Mouse (Mus musculus): Measurements from ENCODE around the gene Abr. TPM values are rescaled to one million over a fixed set of nuclear protein-coding genes. Genes with fewer than 3 reads are reported as not detected.
A peak's percentile ranks its signal among the peaks of the same experiment; 100 is the strongest.

Gene Abr
- polyA plus RNA-seq, 2 experiments = 39.7 to 67.5 TPM

DNA sequence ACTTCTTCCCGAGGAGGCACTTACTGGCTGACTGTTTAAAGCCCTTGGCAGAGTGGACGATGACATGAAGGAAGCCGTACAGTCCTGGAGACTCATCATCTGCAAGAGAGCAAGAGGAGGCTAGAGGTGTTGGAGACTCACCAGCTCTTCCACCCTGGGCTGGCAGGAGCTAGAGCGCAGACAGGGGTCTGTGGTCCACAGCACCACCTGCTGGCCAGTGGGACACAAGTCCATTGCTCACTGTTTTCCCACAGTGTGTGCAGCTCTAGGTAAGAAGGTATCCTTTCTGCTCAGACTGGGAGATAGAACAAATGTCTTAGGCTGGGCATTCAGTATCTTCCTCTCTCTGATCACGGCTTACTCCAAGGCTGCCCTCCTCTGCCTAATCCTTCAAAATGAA, 167.6 kb downstream of the Abr start:
- 57% methylated on average over 5 of the region's 5 CpGs for WGBS
- Histone ChIP-seq H3K27me3 (ENCODE audit: control insufficient read depth, insufficient read depth, low read length) (no peaks in the 10 kb centered on the region), H3K4me3 (replicated peaks; ENCODE audit: low read length) (no peak overlapping the region), H3K9ac (ENCODE audit: low read depth, low read length, severe bottlenecking) (no peak overlapping the region), H3K4me2 (replicated peaks; ENCODE audit: low read depth, low read length, severe bottlenecking) (no peak overlapping the region), H3K9me3 (ENCODE audit: control insufficient read depth, low read length) (no peaks in the 10 kb centered on the region), H3K27ac (replicated peaks; ENCODE audit: low read depth, low read length) (no peak overlapping the region), H3K4me1 (ENCODE audit: control insufficient read depth, insufficient read depth, low read length) (peaks cover 17% of the 10 kb centered on the region), H3K36me3 (ENCODE audit: control insufficient read depth, insufficient read depth, low read length) (peaks cover 58% of the 10 kb centered on the region)
- no peak for TF ChIP-seq POLR2A (IDR thresholded peaks at IDR 0.05; ENCODE audit: borderline replicate concordance, extremely low read depth, insufficient read depth, insufficient read length)
- peak; percentile 83 for DNase-seq (ENCODE audit: low spot score)
- peak; percentile 69 for ATAC-seq (ENCODE audit: low FRiP score, low read depth)

DNA sequence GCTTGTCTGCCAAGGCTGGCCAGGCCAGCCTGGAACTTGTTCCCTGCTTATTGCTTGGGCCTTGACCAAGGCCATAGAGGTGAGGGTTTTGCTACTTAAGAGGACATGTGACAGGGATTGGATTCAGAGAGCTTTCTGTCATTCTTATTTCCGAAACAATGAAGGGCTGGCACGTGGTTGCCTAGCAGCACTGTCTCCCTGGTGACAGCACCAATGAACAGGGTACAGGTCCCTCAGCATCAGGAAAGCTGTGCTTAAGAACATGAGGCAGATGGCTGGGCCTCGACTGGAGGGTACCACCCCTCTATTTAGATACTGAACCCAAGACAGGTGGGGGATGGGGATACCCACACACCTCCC, 171.9 kb downstream of the Abr start:
- ATAC-seq (ENCODE audit: low FRiP score, low read depth) (no peak), DNase-seq (ENCODE audit: low spot score) (no peak)
- 0 out of 2 replicates have a peak overlapping the region, but pooled peaks have one; percentile 5 for H3K4me2 ChIP-seq (replicated peaks; ENCODE audit: low read depth, low read length, severe bottlenecking)
- peaks cover 53% of the 10 kb centered on the region for H3K4me1 ChIP-seq (ENCODE audit: control insufficient read depth, insufficient read depth, low read length)
- H3K4me3 ChIP-seq (replicated peaks; ENCODE audit: low read length) = no peak overlapping the region
- H3K9ac ChIP-seq (ENCODE audit: low read depth, low read length, severe bottlenecking) = 0 out of 2 replicates have a peak overlapping the region, but pooled peaks have one; percentile 2
- H3K36me3 ChIP-seq (ENCODE audit: control insufficient read depth, insufficient read depth, low read length) = peaks cover 50% of the 10 kb centered on the region
- no peaks in the 10 kb centered on the region for H3K27me3 ChIP-seq (ENCODE audit: control insufficient read depth, insufficient read depth, low read length)
- peak overlapping the region; percentile 79 for H3K27ac ChIP-seq (replicated peaks; ENCODE audit: low read depth, low read length)
- WGBS = 37% methylated on average over 3 of the region's 3 CpGs
- no peaks in the 10 kb centered on the region for H3K9me3 ChIP-seq (ENCODE audit: control insufficient read depth, low read length)
- TF ChIP-seq POLR2A (IDR thresholded peaks at IDR 0.05; ENCODE audit: borderline replicate concordance, extremely low read depth, insufficient read depth, insufficient read length) = no peak

DNA sequence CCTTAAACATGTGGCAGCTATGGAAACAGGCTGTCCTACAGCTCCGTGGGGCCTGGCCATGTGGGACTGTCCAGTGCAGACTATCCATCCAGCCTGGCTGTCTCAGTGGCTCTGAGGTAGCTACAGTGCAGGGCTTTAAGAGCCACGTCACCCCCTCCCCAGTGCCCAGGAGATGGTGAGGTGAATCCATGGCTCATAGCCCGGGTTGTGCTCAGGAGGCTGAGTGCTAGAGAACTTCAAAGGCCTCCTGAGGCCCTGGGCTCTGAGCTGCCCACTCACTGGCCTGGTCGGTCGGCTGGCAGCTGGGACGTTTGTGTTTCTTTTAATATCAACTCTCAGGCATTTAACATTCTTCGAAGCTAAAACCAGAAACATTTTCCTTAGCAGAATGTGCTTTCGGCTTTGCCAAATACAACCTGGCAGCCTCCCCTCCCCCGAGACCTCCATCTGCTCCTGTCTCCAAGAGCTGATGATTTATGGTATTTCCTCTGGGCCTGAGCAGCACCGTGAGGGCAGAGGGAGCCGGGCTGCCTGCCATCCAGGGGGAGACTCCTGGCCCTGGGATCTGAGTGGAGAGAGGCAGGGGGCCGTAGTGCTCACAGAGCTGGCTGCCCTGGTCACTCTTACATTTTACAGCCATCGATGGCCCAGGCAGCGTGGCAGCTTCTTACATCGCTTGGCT, 172.5 kb downstream of the Abr start:
- H3K4me3 ChIP-seq (replicated peaks; ENCODE audit: low read length) = no peak overlapping the region
- DNase-seq (ENCODE audit: low spot score) (peak; percentile 81), ATAC-seq (ENCODE audit: low FRiP score, low read depth) (peak; percentile 48)
- TF ChIP-seq POLR2A (IDR thresholded peaks at IDR 0.05; ENCODE audit: borderline replicate concordance, extremely low read depth, insufficient read depth, insufficient read length) = no peak
- peaks cover 45% of the 10 kb centered on the region for H3K36me3 ChIP-seq (ENCODE audit: control insufficient read depth, insufficient read depth, low read length)
- H3K4me2 ChIP-seq (replicated peaks; ENCODE audit: low read depth, low read length, severe bottlenecking) = peak overlapping the region; percentile 19; the same call in 1 of the 2 replicates
- H3K9me3 ChIP-seq (ENCODE audit: control insufficient read depth, low read length) = no peaks in the 10 kb centered on the region
- peaks cover 57% of the 10 kb centered on the region for H3K4me1 ChIP-seq (ENCODE audit: control insufficient read depth, insufficient read depth, low read length)
- peak overlapping the region; percentile 2; the same call in 1 of the 2 replicates for H3K9ac ChIP-seq (ENCODE audit: low read depth, low read length, severe bottlenecking)
- WGBS = 11% methylated on average over 15 of the region's 15 CpGs
- no peaks in the 10 kb centered on the region for H3K27me3 ChIP-seq (ENCODE audit: control insufficient read depth, insufficient read depth, low read length)
- peak overlapping the region; percentile 79 for H3K27ac ChIP-seq (replicated peaks; ENCODE audit: low read depth, low read length)

DNA sequence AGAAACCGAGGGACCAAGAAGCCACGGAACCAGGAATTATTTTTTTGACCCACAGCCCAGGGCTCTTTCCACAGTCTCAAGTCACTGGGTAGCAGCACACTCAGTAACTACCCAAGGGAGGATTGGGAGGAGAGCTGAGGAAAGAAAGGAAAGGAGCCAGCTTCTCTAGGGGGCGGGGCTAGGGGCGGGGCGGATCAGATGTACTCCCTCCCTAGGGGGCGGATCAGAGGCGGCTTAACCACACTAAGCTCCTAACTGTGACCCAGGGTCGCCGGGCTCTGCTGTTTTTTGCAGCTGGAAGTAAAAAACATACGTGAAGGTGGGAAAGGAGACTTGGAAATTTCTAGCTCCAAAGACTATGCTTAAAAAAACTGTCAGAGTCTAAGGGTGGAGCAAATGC, 175.9 kb downstream of the Abr start:
- H3K9me3 ChIP-seq (ENCODE audit: control insufficient read depth, low read length) = no peaks in the 10 kb centered on the region
- no peak overlapping the region for H3K4me3 ChIP-seq (replicated peaks; ENCODE audit: low read length)
- no peaks in the 10 kb centered on the region for H3K27me3 ChIP-seq (ENCODE audit: control insufficient read depth, insufficient read depth, low read length)
- ATAC-seq (ENCODE audit: low FRiP score, low read depth) (no peak), DNase-seq (ENCODE audit: low spot score) (peak; percentile 38)
- WGBS = 6% methylated on average over 10 of the region's 10 CpGs
- no peak overlapping the region for H3K9ac ChIP-seq (ENCODE audit: low read depth, low read length, severe bottlenecking)
- H3K36me3 ChIP-seq (ENCODE audit: control insufficient read depth, insufficient read depth, low read length) = peaks cover 24% of the 10 kb centered on the region
- peaks cover 57% of the 10 kb centered on the region for H3K4me1 ChIP-seq (ENCODE audit: control insufficient read depth, insufficient read depth, low read length)
- no peak overlapping the region for H3K4me2 ChIP-seq (replicated peaks; ENCODE audit: low read depth, low read length, severe bottlenecking)
- H3K27ac ChIP-seq (replicated peaks; ENCODE audit: low read depth, low read length) = 0 out of 2 replicates have a peak overlapping the region, but pooled peaks have one; percentile 40
- TF ChIP-seq POLR2A (IDR thresholded peaks at IDR 0.05; ENCODE audit: borderline replicate concordance, extremely low read depth, insufficient read depth, insufficient read length) = no peak

DNA sequence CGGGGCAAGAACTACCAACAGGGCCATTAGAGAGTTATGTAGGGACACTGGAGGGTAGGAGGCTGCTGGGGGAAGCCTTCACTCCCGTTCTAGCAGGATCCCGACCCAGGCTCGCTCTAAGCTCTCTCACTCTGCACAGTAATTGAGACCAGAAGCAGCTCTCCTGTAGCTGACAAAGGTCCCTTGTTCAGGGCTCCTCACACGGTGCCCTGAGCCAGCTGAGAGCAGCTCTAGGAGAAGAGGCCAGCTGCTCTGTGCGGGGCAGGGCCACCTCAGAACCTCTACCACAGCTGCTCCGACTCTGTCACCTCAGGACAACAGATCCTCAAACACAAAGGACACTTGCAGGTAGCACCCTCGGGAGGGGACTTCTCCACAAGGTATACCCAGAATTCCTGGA, 176.7 kb downstream of the Abr start:
- ATAC-seq (ENCODE audit: low FRiP score, low read depth) (no peak), DNase-seq (ENCODE audit: low spot score) (no peak)
- Histone ChIP-seq H3K4me2 (replicated peaks; ENCODE audit: low read depth, low read length, severe bottlenecking) (no peak overlapping the region), H3K9ac (ENCODE audit: low read depth, low read length, severe bottlenecking) (no peak overlapping the region), H3K27me3 (ENCODE audit: control insufficient read depth, insufficient read depth, low read length) (no peaks in the 10 kb centered on the region), H3K4me3 (replicated peaks; ENCODE audit: low read length) (no peak overlapping the region), H3K27ac (replicated peaks; ENCODE audit: low read depth, low read length) (peak overlapping the region; percentile 40; the same call in 1 of the 2 replicates), H3K9me3 (ENCODE audit: control insufficient read depth, low read length) (no peaks in the 10 kb centered on the region), H3K36me3 (ENCODE audit: control insufficient read depth, insufficient read depth, low read length) (peaks cover 21% of the 10 kb centered on the region), H3K4me1 (ENCODE audit: control insufficient read depth, insufficient read depth, low read length) (peaks cover 61% of the 10 kb centered on the region)
- WGBS = 19% methylated on average over 8 of the region's 8 CpGs
- no peak for TF ChIP-seq POLR2A (IDR thresholded peaks at IDR 0.05; ENCODE audit: borderline replicate concordance, extremely low read depth, insufficient read depth, insufficient read length)

Data from limb, embryonic 14.5 days (tissue).